Mouse (Mus musculus): ENCODE measurements at regions not wholly inside any gene's neighbourhood (a gene's known extent, or its start where the extent isn't known, plus 50 kb on each side); places are given as distances from the start of the nearest gene placed in this dataset.

DNA sequence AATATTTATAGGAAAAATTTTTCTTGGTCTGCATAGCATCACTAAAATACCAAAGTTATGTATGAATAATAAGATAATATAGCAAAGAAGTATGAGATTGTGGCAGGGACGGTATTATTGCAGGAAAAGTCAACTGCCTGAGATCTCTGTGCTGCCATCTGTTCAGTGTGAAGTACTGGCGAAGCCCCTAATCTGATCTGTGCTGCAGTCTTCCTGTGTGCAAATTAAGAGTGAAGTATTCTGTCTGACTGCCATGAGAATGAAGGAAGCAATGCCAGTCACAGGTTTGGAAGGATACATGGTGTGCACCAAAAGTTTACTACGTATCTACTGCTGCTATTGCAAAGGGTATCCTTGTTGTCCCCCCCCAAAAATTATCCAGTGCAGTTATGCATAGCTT lies 501.5 kb downstream of the Rab28 start:
- Histone ChIP-seq H3K27me3 (ENCODE audit: control insufficient read depth, insufficient read depth, low read length) (no peaks in the 10 kb centered on the region), H3K4me3 (ENCODE audit: extremely low read depth, insufficient read depth, insufficient read length) (no peak overlapping the region), H3K27ac (ENCODE audit: insufficient read depth, low read length) (no peak overlapping the region), H3K4me1 (ENCODE audit: control insufficient read depth, insufficient read depth, insufficient read length) (no peaks in the 10 kb centered on the region), H3K36me3 (ENCODE audit: control insufficient read depth, insufficient read depth, low read length) (no peaks in the 10 kb centered on the region)
- no peak for DNase-seq (ENCODE audit: low read depth in 1 of 2, low spot score in 2 of 2)
- 77% methylated on average over 3 of the region's 3 CpGs for WGBS
- TF ChIP-seq POLR2A (IDR thresholded peaks at IDR 0.05; ENCODE audit: low read depth, low read length): no peak
- TF ChIP-seq CTCF (IDR thresholded peaks at IDR 0.05; ENCODE audit: extremely low read depth, insufficient read depth, insufficient read length, insufficient replicate concordance): no peak

DNA sequence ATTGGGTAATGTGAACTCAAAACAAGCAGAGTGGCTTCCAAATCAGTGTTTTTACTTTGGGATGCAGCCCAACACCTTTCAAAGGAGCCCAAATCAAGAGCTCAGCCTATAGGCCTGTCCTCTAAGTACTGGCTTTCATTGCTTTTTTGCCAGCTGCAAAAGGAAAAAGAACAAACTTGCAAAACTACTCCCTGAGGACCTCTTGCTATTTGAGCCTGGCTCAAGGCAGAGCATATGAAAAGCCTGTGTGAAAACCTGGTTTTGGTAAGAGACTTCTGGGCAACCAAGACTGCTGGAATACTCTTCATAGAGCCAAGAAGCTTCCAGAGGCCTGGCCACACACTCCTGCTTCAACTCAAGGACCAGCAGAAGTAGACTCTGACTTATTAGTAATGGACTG lies 503.5 kb downstream of the Rab28 start:
- Histone ChIP-seq H3K27ac (ENCODE audit: insufficient read depth, low read length) (no peak overlapping the region), H3K36me3 (ENCODE audit: control insufficient read depth, insufficient read depth, low read length) (no peaks in the 10 kb centered on the region), H3K27me3 (ENCODE audit: control insufficient read depth, insufficient read depth, low read length) (no peaks in the 10 kb centered on the region), H3K4me1 (ENCODE audit: control insufficient read depth, insufficient read depth, insufficient read length) (no peaks in the 10 kb centered on the region), H3K4me3 (ENCODE audit: extremely low read depth, insufficient read depth, insufficient read length) (no peak overlapping the region)
- no peak for TF ChIP-seq POLR2A (IDR thresholded peaks at IDR 0.05; ENCODE audit: low read depth, low read length)
- no peak for TF ChIP-seq CTCF (IDR thresholded peaks at IDR 0.05; ENCODE audit: extremely low read depth, insufficient read depth, insufficient read length, insufficient replicate concordance)
- no peak for DNase-seq (ENCODE audit: low read depth in 1 of 2, low spot score in 2 of 2)

DNA sequence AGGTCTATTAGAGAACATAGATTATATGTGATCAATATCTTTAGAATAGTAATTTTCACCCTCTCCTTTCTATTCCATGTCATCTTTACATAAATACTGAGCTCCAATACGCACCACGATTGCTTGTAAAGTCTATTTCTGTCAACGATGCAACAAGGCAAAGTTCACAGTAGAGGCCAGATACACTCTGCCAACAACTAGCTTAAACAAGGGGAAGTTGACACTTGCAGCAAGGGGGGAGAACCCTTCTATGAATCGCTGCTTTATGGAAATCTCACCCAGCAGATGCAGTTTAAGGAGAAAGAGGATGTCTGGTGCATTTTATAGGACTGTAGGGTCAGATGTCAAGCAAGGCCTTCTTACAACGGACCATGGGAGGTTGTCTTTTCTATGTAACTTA lies 520.8 kb downstream of the Rab28 start:
- H3K36me3 ChIP-seq (ENCODE audit: control insufficient read depth, insufficient read depth, low read length): no peaks in the 10 kb centered on the region
- no peak overlapping the region for H3K4me3 ChIP-seq (ENCODE audit: extremely low read depth, insufficient read depth, insufficient read length)
- H3K4me1 ChIP-seq (ENCODE audit: control insufficient read depth, insufficient read depth, insufficient read length): no peaks in the 10 kb centered on the region
- DNase-seq (ENCODE audit: low read depth in 1 of 2, low spot score in 2 of 2): no peak
- no peaks in the 10 kb centered on the region for H3K27me3 ChIP-seq (ENCODE audit: control insufficient read depth, insufficient read depth, low read length)
- WGBS: 35% methylated on average over 5 of the region's 5 CpGs
- no peak overlapping the region for H3K27ac ChIP-seq (ENCODE audit: insufficient read depth, low read length)
- TF ChIP-seq POLR2A (IDR thresholded peaks at IDR 0.05; ENCODE audit: low read depth, low read length): no peak
- no peak for TF ChIP-seq CTCF (IDR thresholded peaks at IDR 0.05; ENCODE audit: extremely low read depth, insufficient read depth, insufficient read length, insufficient replicate concordance)

DNA sequence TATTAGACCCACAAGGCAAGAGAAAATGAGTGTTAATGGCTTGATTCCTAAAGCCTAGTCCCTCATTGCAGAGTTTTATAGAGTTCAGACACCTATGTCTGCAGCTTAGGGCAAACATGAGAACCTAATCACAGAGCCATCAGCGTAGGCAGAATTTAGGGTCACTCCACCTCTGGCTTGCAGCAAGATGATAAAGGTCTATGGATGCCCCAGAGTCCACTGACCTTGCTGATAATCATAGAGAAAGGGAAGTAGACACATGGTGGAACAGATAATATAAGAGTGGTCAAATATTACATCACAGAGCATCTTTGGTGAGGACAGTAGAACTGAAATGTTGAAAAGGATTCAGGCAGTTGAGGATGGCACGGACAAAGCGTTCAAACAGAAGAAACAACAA lies 530.7 kb downstream of the Rab28 start:
- WGBS: 85% methylated on average over 3 of the region's 3 CpGs
- no peaks in the 10 kb centered on the region for H3K4me1 ChIP-seq (ENCODE audit: control insufficient read depth, insufficient read depth, insufficient read length)
- H3K27ac ChIP-seq (ENCODE audit: insufficient read depth, low read length): no peak overlapping the region
- no peaks in the 10 kb centered on the region for H3K27me3 ChIP-seq (ENCODE audit: control insufficient read depth, insufficient read depth, low read length)
- H3K4me3 ChIP-seq (ENCODE audit: extremely low read depth, insufficient read depth, insufficient read length): no peak overlapping the region
- no peak for DNase-seq (ENCODE audit: low read depth in 1 of 2, low spot score in 2 of 2)
- H3K36me3 ChIP-seq (ENCODE audit: control insufficient read depth, insufficient read depth, low read length): no peaks in the 10 kb centered on the region
- TF ChIP-seq POLR2A (IDR thresholded peaks at IDR 0.05; ENCODE audit: low read depth, low read length) (no peak), CTCF (IDR thresholded peaks at IDR 0.05; ENCODE audit: extremely low read depth, insufficient read depth, insufficient read length, insufficient replicate concordance) (no peak)

DNA sequence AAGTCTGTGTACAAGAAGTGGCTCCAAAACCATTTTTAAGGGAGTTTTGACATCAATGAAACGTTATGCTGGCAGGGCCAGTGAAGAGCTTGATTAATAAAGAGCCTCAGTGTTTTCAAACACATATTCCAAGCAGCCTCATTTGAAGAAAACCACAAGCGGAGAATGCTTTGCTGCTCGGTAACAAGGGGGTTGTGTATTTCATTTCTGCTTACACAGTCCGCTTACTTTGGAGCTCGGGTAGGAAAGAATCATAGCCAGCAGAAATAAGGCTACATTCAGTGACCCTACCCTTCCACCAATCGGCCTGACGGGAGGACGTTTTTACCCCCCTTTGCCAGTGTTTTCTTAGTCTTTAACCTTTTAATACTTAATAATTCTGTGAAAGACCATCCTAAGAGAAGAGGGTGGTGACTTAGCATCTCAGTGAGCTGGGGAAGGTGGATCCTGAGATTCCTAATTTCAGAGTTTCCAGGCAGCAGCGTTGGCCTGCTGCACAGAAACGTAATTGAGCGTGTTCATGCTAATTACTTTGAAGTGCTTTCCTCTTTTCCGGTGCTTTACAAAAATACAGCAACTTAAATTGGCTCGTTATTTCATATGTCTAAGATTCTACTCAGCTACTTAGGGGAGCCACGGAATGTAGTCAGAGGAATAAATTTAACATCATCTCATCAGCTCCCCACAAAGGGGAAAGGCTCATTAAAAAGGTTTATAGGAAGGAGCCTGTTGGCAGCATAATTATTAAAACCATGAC lies 541.9 kb downstream of the Rab28 start:
- Histone ChIP-seq H3K4me3 (ENCODE audit: extremely low read depth, insufficient read depth, insufficient read length) (no peak overlapping the region), H3K36me3 (ENCODE audit: control insufficient read depth, insufficient read depth, low read length) (no peaks in the 10 kb centered on the region), H3K27ac (ENCODE audit: insufficient read depth, low read length) (no peak overlapping the region), H3K27me3 (ENCODE audit: control insufficient read depth, insufficient read depth, low read length) (no peaks in the 10 kb centered on the region), H3K4me1 (ENCODE audit: control insufficient read depth, insufficient read depth, insufficient read length) (no peaks in the 10 kb centered on the region)
- DNase-seq (ENCODE audit: low read depth in 1 of 2, low spot score in 2 of 2): no peak
- WGBS: 84% methylated on average over 14 of the region's 14 CpGs
- no peak for TF ChIP-seq CTCF (IDR thresholded peaks at IDR 0.05; ENCODE audit: extremely low read depth, insufficient read depth, insufficient read length, insufficient replicate concordance)
- TF ChIP-seq POLR2A (IDR thresholded peaks at IDR 0.05; ENCODE audit: low read depth, low read length): no peak

DNA sequence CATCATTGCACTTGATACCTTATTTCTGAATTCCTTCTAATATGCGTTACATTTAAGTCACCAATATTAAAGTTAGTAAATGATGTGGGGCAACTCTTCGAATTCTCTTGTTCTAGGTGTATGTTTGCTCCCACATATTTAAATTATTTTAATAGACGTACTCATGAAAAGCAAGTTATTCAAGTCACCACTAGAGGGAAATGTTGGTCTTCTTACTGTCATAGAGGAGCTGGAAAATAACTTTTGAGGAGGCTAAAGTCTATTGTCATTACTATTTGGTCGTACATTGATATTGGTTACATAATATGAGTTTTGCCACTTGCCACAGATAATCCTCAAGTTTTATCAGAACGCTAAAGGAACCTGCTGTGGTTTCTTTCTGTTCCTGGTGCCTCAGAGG lies 582.9 kb downstream of the Rab28 start:
- Histone ChIP-seq H3K27ac (ENCODE audit: insufficient read depth, low read length) (no peak overlapping the region), H3K27me3 (ENCODE audit: control insufficient read depth, insufficient read depth, low read length) (no peaks in the 10 kb centered on the region), H3K36me3 (ENCODE audit: control insufficient read depth, insufficient read depth, low read length) (no peaks in the 10 kb centered on the region), H3K4me1 (ENCODE audit: control insufficient read depth, insufficient read depth, insufficient read length) (no peaks in the 10 kb centered on the region), H3K4me3 (ENCODE audit: extremely low read depth, insufficient read depth, insufficient read length) (no peak overlapping the region)
- 23% methylated on average over 5 of the region's 5 CpGs for WGBS
- DNase-seq (ENCODE audit: low read depth in 1 of 2, low spot score in 2 of 2): no peak
- TF ChIP-seq CTCF (IDR thresholded peaks at IDR 0.05; ENCODE audit: extremely low read depth, insufficient read depth, insufficient read length, insufficient replicate concordance) (no peak), POLR2A (IDR thresholded peaks at IDR 0.05; ENCODE audit: low read depth, low read length) (no peak)

DNA sequence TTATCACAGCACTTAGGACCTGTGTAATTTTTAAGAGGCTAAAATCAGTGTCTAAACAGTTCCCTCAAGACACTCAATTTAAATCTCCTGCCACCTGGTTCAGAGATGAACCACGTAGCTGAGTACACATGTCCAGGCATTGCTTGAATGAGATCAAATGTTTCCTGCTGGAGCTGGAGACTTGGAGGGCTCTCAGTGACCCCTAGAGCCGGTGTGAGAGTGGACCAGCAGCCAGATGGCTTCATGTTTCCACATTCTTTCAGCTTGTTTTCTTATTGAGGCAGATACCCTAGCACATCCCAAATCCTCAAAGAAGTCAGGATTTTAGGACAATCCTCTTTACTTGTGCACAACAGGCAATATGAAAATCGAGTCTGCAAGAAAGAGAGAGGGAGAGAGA lies 590.3 kb downstream of the Rab28 start:
- H3K4me1 ChIP-seq (ENCODE audit: control insufficient read depth, insufficient read depth, insufficient read length): no peaks in the 10 kb centered on the region
- H3K36me3 ChIP-seq (ENCODE audit: control insufficient read depth, insufficient read depth, low read length): no peaks in the 10 kb centered on the region
- DNase-seq (ENCODE audit: low read depth in 1 of 2, low spot score in 2 of 2): no peak
- no peak overlapping the region for H3K4me3 ChIP-seq (ENCODE audit: extremely low read depth, insufficient read depth, insufficient read length)
- WGBS: 46% methylated on average over 3 of the region's 3 CpGs
- no peak overlapping the region for H3K27ac ChIP-seq (ENCODE audit: insufficient read depth, low read length)
- no peaks in the 10 kb centered on the region for H3K27me3 ChIP-seq (ENCODE audit: control insufficient read depth, insufficient read depth, low read length)
- TF ChIP-seq CTCF (IDR thresholded peaks at IDR 0.05; ENCODE audit: extremely low read depth, insufficient read depth, insufficient read length, insufficient replicate concordance) (no peak), POLR2A (IDR thresholded peaks at IDR 0.05; ENCODE audit: low read depth, low read length) (no peak)
